Mouse (Mus musculus): ENCODE data around the gene Olfr1128. TPM values are rescaled to one million over a fixed set of nuclear protein-coding genes. Genes with fewer than 3 reads are reported as not detected.

Gene Olfr1128
- polyA plus RNA-seq, 1 experiment from 2014 or later: not detected

Other genes with a start within 250 kb of the Olfr1128 start
- not detected in 2 replicates for gene Olfr1118, start 238.0 kb downstream of the Olfr1128 start, polyA plus RNA-seq (2016; fragmentation: Nextera tagmentation; extraction: Ambion mirVana)
- gene Olfr1120, start 190.7 kb downstream of the Olfr1128 start, polyA plus RNA-seq (2016; fragmentation: Nextera tagmentation; extraction: Ambion mirVana): not detected in 2 replicates
- gene Olfr1121, start 175.6 kb downstream of the Olfr1128 start, polyA plus RNA-seq (2016; fragmentation: Nextera tagmentation; extraction: Ambion mirVana): not detected in 2 replicates
- not detected in 2 replicates for gene Olfr1122, start 159.7 kb downstream of the Olfr1128 start, polyA plus RNA-seq (2016; fragmentation: Nextera tagmentation; extraction: Ambion mirVana)
- not detected in 2 replicates for gene Olfr1123, start 128.9 kb downstream of the Olfr1128 start, polyA plus RNA-seq (2016; fragmentation: Nextera tagmentation; extraction: Ambion mirVana)
- 0.08 and 0.09 TPM in 2 replicates for gene Olfr1124, start 115.3 kb downstream of the Olfr1128 start, polyA plus RNA-seq (2016; fragmentation: Nextera tagmentation; extraction: Ambion mirVana)
- gene Olfr1126, start 91.6 kb downstream of the Olfr1128 start, polyA plus RNA-seq (2016; fragmentation: Nextera tagmentation; extraction: Ambion mirVana): not detected in 2 replicates
- not detected in 2 replicates for gene Pramel7, start 48.4 kb downstream of the Olfr1128 start, polyA plus RNA-seq (2016; fragmentation: Nextera tagmentation; extraction: Ambion mirVana)
- gene Pramel6, start 39.0 kb downstream of the Olfr1128 start, polyA plus RNA-seq (2016; fragmentation: Nextera tagmentation; extraction: Ambion mirVana): not detected in 2 replicates
- not detected in 2 replicates for gene Olfr153, start 13.7 kb downstream of the Olfr1128 start, polyA plus RNA-seq (2016; fragmentation: Nextera tagmentation; extraction: Ambion mirVana)
- gene Olfr1129, start 28.4 kb upstream of the Olfr1128 start, polyA plus RNA-seq (2016; fragmentation: Nextera tagmentation; extraction: Ambion mirVana): not detected in 2 replicates
- not detected in 2 replicates for gene Olfr1130, start 60.7 kb upstream of the Olfr1128 start, polyA plus RNA-seq (2016; fragmentation: Nextera tagmentation; extraction: Ambion mirVana)
- gene Olfr1131, start 81.6 kb upstream of the Olfr1128 start, polyA plus RNA-seq (2016; fragmentation: Nextera tagmentation; extraction: Ambion mirVana): not detected in 2 replicates
- gene Olfr1132, start 92.0 kb upstream of the Olfr1128 start, polyA plus RNA-seq (2016; fragmentation: Nextera tagmentation; extraction: Ambion mirVana): not detected in 2 replicates
- not detected in 2 replicates for gene Olfr1133, start 101.8 kb upstream of the Olfr1128 start, polyA plus RNA-seq (2016; fragmentation: Nextera tagmentation; extraction: Ambion mirVana)
- not detected in 2 replicates for gene Olfr1134, start 112.9 kb upstream of the Olfr1128 start, polyA plus RNA-seq (2016; fragmentation: Nextera tagmentation; extraction: Ambion mirVana)
- gene Olfr1135, start 128.1 kb upstream of the Olfr1128 start, polyA plus RNA-seq (2016; fragmentation: Nextera tagmentation; extraction: Ambion mirVana): not detected in 2 replicates
- gene Olfr1136, start 148.4 kb upstream of the Olfr1128 start, polyA plus RNA-seq (2016; fragmentation: Nextera tagmentation; extraction: Ambion mirVana): not detected in 2 replicates
- not detected in 2 replicates for gene Olfr1137, start 167.6 kb upstream of the Olfr1128 start, polyA plus RNA-seq (2016; fragmentation: Nextera tagmentation; extraction: Ambion mirVana)
- gene Olfr1138, start 194.4 kb upstream of the Olfr1128 start, polyA plus RNA-seq (2016; fragmentation: Nextera tagmentation; extraction: Ambion mirVana): not detected in 2 replicates
- not detected in 2 replicates for gene Olfr1140, start 198.2 kb upstream of the Olfr1128 start, polyA plus RNA-seq (2016; fragmentation: Nextera tagmentation; extraction: Ambion mirVana)
- gene Olfr1141, start 208.4 kb upstream of the Olfr1128 start, polyA plus RNA-seq (2016; fragmentation: Nextera tagmentation; extraction: Ambion mirVana): not detected in 2 replicates
- not detected in 2 replicates for gene Olfr152, start 233.9 kb upstream of the Olfr1128 start, polyA plus RNA-seq (2016; fragmentation: Nextera tagmentation; extraction: Ambion mirVana)

Data from limb, embryonic 12.5 days (tissue).